ENCODE assay signal across 8 mouse cellular contexts in genomic region chr13:60173591-60174524, GRCm38 (mm10). TPM values are rescaled to one million over a fixed set of nuclear protein-coding genes. Genes with fewer than 3 reads are reported as not detected.
DNase-seq lines count a peak whose midpoint lies in the region; ATAC-seq and TF ChIP-seq lines count a peak whose summit lies in the region.

No protein-coding gene starts in this region.

- H3K4me1 ChIP-seq in hindbrain, embryonic 12.5 days: peaks cover 42% of the 10 kb centered on the region
- H3K4me1 ChIP-seq in limb, embryonic 13.5 days: peaks cover 34% of the 10 kb centered on the region
- peaks cover 13% of the 10 kb centered on the region; the same call in 1 of the 2 replicates for H3K4me1 ChIP-seq in neural tube, embryonic 14.5 days (ENCODE audit: control insufficient read depth, insufficient read depth, low read length)

- H3K4me3 ChIP-seq in left cerebral cortex, adult 2 months: peak overlapping the region; percentile 61; the same call in 1 of the 2 replicates
- H3K4me3 ChIP-seq in hindbrain, embryonic 12.5 days: peak overlapping the region; percentile 90
- H3K4me3 ChIP-seq in limb, embryonic 13.5 days: peak overlapping the region; percentile 98
- H3K4me3 ChIP-seq in neural tube, embryonic 14.5 days (ENCODE audit: low read depth, low read length): peak overlapping the region; percentile 75

- H3K9ac ChIP-seq in hindbrain, embryonic 12.5 days: peak overlapping the region; percentile 50
- H3K9ac ChIP-seq in limb, embryonic 13.5 days: peak overlapping the region; percentile 100
- H3K9ac ChIP-seq in neural tube, embryonic 14.5 days (replicated peaks; ENCODE audit: low read depth, low read length): no peak overlapping the region

- no peak overlapping the region for H3K27ac ChIP-seq in left cerebral cortex, adult 2 months
- peak overlapping the region; percentile 66 for H3K27ac ChIP-seq in hindbrain, embryonic 12.5 days
- peak overlapping the region; percentile 100 for H3K27ac ChIP-seq in limb, embryonic 13.5 days
- no peak overlapping the region for H3K27ac ChIP-seq in neural tube, embryonic 14.5 days (ENCODE audit: low read depth, low read length)

- H3K27me3 ChIP-seq in hindbrain, embryonic 12.5 days: 0 out of 2 replicates have a peak, but pooled peaks cover 2% of the 10 kb centered on the region
- no peaks in the 10 kb centered on the region for H3K27me3 ChIP-seq in limb, embryonic 13.5 days
- no peaks in the 10 kb centered on the region for H3K27me3 ChIP-seq in neural tube, embryonic 14.5 days (ENCODE audit: control insufficient read depth, insufficient read depth, low read length)

- TF ChIP-seq CTCF in left cerebral cortex, adult 2 months (IDR thresholded peaks at IDR 0.05): no peak

- peak overlapping the region; percentile 82 for H3K4me2 ChIP-seq in hindbrain, embryonic 12.5 days (replicated peaks)
- peak overlapping the region; percentile 75 for H3K4me2 ChIP-seq in limb, embryonic 13.5 days (replicated peaks)
- peak overlapping the region; percentile 87 for H3K4me2 ChIP-seq in neural tube, embryonic 14.5 days (ENCODE audit: low read depth, low read length)

- no peak for DNase-seq in left cerebral cortex, adult 2 months (ENCODE audit: extremely low spot score in 1 of 2, low spot score in 2 of 2)
- DNase-seq in left cerebral cortex, postnatal 36 days (ENCODE audit: low spot score in 2 of 2): no peak
- no peak for DNase-seq in layer of hippocampus, adult 11-12 months (ENCODE audit: low spot score)
- no peak for DNase-seq in thymus, postnatal 0 days (ENCODE audit: low spot score)
- no peak for DNase-seq in layer of hippocampus, postnatal 36 days

- intact Hi-C loops in left cerebral cortex, adult 2 months (cut with DNase I): loop anchor here (1.0 kb wide), 1 partner anchor 285 kb away; no protein-coding TSS in a partner anchor
- intact Hi-C loops in left cerebral cortex, postnatal 36 days (cut with DNase I): loop anchor here (10.0 kb wide), 1 partner anchor 319 kb away; no protein-coding TSS in a partner anchor

- WGBS in hindbrain, embryonic 12.5 days: 4% methylated on average over 12 of the region's 12 CpGs
- 6% methylated on average over 12 of the region's 12 CpGs for WGBS in limb, embryonic 13.5 days
- 5% methylated on average over 12 of the region's 12 CpGs for WGBS in neural tube, embryonic 14.5 days

- no peak for ATAC-seq in hindbrain, embryonic 12.5 days (ENCODE audit: low FRiP score)
- ATAC-seq in limb, embryonic 13.5 days (ENCODE audit: low FRiP score, low read depth): no peak
- no peak for ATAC-seq in neural tube, embryonic 14.5 days (ENCODE audit: low read depth)

- H3K9me3 ChIP-seq in hindbrain, embryonic 12.5 days (replicated peaks): no peaks in the 10 kb centered on the region
- H3K9me3 ChIP-seq in limb, embryonic 13.5 days: no peaks in the 10 kb centered on the region
- no peaks in the 10 kb centered on the region for H3K9me3 ChIP-seq in neural tube, embryonic 14.5 days (ENCODE audit: control insufficient read depth, low read length)

- H3K36me3 ChIP-seq in hindbrain, embryonic 12.5 days: no peaks in the 10 kb centered on the region
- peaks cover 17% of the 10 kb centered on the region for H3K36me3 ChIP-seq in limb, embryonic 13.5 days
- no peaks in the 10 kb centered on the region for H3K36me3 ChIP-seq in neural tube, embryonic 14.5 days (ENCODE audit: control insufficient read depth, insufficient read depth, low read length)

RNA-seq across cellular contexts. Expression of gene Gas1, which starts 3.3 kb away (rescaled TPM):
- total RNA-seq in left cerebral cortex, adult 2 months (2021): 1 to 10 TPM; 8.1 to 8.9 TPM
- 1 to 10 TPM; 8.0 to 8.3 TPM for total RNA-seq in left cerebral cortex, postnatal 36 days (2021)
- 159 and 173 TPM in 2 replicates for polyA plus RNA-seq in hindbrain, embryonic 12.5 days (2016; fragmentation: Nextera tagmentation; extraction: Ambion mirVana)
- polyA plus RNA-seq in limb, embryonic 13.5 days (2015; fragmentation: Nextera tagmentation; extraction: Ambion mirVana): 264 and 265 TPM in 2 replicates
- 11.5 and 15.7 TPM in 2 replicates for polyA plus RNA-seq in neural tube, embryonic 14.5 days (2014; fragmentation: Nextera tagmentation; extraction: Ambion mirVana)
- polyA plus RNA-seq in thymus, postnatal 0 days (2015; fragmentation: Nextera tagmentation; extraction: Ambion mirVana): 10.6 and 12.7 TPM in 2 replicates
- total RNA-seq in layer of hippocampus, postnatal 36 days (2021): 10 to 100 TPM; 10.1 to 10.3 TPM

Comparison
In these comparisons a context has a peak if more than half of its experiments do, and no peak if none do; other contexts are left out.
1. H3K27ac ChIP-seq: peak in hindbrain, embryonic 12.5 days (single experiment) and limb, embryonic 13.5 days (single experiment); none in left cerebral cortex, adult 2 months (single experiment) and neural tube, embryonic 14.5 days (single experiment).
2. Peak in every context shown above with its lines, with median percentiles within 50 percentile points of each other: H3K4me3 ChIP-seq and H3K4me2 ChIP-seq.